Mouse (Mus musculus) testis, postnatal 10 days (tissue): Measurements from ENCODE around the gene Dcaf17.

ENCODE experiments used
- DNase-seq: peaks from one replicate; pipeline ENCODE4 v3.0.0; 2021; ENCODE audit warnings: low spot score

Dcaf17 gene

GRCm38 (mm10) chr2:71054716-71055115, 412 bp upstream of the Dcaf17 start:
- DNase-seq: no peak

GRCm38 (mm10) chr2:71056115-71056835, 1.1 kb downstream of the Dcaf17 start:
- no peak for DNase-seq

DNA sequence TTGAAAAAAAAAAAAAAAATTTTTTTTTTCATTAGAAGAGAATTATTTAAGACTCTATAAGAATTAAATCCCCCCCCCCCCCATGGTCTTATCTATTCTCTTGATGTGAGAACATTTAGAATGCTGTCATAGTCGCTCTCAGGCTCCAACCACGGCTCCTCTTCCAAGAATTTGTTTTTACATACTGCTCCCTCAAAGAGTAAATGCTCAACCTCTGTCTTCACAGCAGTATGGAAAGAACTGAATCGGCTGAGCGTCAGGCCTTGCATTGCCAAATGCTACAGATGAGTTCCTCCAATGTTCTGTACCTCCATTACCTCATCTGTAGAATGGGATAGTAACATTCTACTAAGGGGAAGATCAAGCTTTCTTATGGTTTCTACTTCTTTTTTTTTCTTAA, 16.5 kb downstream of the Dcaf17 start:
- DNase-seq: no peak

GRCm38 (mm10) chr2:71073330-71073729, 18.2 kb downstream of the Dcaf17 start:
- DNase-seq: no peak

DNA sequence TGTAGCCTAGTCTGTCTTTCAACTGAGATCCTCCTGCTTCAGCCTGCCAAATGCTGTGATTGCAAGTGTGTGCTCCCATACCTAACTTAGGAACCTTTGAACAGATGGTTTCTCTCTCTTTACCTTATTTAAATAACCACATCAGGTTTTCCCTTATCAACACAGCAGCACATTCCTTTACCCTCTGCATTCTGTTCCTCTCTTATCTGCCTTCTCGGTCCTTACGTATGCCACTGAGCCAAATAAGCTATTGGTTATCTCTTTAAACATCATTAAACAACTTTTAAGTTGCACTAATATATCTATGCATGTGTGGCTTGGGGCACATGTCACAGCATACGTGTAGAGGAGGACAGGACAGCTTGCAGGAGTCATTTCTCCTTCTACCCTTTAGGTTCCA, 18.7 kb downstream of the Dcaf17 start:
- no peak for DNase-seq

DNA sequence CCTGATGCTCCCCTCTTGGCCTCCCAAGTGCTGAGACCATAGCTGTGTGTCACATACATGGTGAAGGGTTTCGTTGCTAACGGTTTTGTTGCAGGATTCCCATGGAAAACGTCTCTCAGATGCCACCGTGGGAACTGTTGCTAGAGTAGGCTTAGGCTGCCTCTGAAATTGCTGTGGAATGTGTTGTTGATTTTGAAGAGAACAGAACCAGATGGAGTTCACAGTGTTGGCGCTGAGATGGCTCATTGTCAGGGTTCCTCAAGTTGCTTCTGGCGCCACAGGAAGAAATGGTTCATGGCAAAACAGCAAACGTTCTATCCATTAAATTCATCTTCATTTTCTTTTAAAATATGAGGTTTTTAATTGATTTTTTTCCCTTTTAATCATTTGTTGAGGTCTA, 27.3 kb downstream of the Dcaf17 start:
- no peak for DNase-seq

GRCm38 (mm10) chr2:71083454-71084193, 28.5 kb downstream of the Dcaf17 start:
- no peak for DNase-seq

DNA sequence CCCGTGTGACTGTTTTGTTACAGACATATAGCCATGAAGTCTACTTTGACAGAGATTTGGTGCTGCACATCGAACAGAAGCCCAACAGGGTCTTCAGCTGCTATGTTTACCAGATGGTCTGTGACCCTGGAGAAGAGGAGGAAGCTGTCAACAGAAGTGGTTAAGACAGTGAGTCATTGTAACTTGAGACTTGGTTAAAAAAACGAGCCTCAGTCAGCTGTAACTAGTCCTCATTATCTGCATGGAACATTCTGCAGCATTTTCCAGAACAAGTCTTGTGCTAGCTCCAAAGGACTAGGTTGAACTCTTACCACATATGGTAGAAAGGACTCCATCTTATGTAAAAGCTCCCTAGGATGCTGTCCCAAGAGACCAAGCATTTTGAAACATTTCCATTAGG, 34.6 kb downstream of the Dcaf17 start:
- DNase-seq: no peak

DNA sequence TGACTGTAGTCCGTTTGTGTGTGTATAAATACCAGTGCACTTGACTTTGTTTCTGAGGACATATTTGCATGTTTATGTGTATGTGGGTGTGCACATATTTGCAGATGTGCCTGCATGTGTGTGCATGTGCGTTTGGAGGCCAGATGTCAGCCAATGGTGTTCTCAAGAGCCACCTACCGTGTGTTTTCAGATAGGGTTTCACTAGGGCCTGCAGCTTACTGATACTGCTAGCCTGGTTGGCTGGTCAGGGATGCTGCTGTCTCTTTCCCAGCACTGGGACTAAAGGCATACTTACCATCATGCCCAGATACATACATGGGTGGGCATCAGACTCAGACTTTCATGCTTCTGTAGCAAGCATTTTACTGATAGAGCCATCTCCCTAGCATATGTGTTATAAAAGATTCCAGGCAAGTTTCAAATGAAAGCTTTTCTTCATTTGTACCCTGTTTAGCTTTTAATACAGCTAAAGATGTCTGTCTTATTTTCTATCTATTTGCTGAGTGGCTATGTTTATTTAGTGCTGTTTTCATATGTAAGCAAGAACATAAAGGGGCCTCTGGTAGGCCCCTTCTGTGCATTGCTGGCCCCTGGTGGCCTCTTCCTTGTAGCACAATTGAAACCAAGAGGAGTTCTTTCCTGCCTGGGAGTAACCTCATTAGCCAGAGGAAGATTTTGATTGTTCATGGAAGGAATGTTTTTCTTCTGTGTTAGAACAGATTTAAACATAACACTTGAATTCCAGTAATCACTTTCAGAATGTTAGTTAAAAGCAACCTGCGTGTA, 35.7 kb downstream of the Dcaf17 start:
- no peak for DNase-seq

GRCm38 (mm10) chr2:71096170-71096569, 41.0 kb downstream of the Dcaf17 start:
- no peak for DNase-seq

DNA sequence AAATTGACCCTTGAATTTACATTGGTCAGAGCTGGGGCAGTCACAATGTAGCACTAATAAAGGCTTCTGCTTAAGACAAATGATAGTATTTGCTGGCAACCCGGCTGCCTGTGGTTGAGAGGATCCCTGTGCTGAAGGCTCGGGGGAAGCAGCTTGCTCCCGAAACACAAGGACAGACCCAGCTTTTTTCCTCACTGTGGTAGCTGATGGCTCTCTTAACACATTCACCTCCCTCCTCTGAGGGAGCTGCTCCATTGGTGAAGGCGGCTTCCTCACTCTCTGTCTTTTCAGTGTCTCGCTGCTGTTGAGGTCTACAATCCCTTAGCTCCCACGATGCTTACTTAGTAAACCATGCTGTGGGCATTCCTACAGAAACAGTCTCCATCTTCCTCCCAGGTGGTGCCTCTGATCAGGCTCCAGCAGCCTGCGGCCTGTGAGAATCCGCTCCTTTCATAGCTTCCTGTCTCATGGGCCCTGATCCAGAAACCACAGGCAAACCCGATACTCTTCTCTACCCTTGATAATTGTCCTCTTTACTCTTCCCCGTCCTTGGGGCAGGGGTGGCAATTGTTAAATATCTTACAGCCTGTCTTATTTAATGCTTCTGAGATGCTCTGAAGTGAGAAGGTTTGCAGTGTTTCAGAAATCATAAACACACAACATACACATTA, 47.6 kb downstream of the Dcaf17 start:
- DNase-seq: no peak

GRCm38 (mm10) chr2:71103292-71103680, 48.2 kb downstream of the Dcaf17 start:
- DNase-seq: no peak

GRCm38 (mm10) chr2:71104696-71105095, 49.6 kb downstream of the Dcaf17 start:
- no peak for DNase-seq

DNA sequence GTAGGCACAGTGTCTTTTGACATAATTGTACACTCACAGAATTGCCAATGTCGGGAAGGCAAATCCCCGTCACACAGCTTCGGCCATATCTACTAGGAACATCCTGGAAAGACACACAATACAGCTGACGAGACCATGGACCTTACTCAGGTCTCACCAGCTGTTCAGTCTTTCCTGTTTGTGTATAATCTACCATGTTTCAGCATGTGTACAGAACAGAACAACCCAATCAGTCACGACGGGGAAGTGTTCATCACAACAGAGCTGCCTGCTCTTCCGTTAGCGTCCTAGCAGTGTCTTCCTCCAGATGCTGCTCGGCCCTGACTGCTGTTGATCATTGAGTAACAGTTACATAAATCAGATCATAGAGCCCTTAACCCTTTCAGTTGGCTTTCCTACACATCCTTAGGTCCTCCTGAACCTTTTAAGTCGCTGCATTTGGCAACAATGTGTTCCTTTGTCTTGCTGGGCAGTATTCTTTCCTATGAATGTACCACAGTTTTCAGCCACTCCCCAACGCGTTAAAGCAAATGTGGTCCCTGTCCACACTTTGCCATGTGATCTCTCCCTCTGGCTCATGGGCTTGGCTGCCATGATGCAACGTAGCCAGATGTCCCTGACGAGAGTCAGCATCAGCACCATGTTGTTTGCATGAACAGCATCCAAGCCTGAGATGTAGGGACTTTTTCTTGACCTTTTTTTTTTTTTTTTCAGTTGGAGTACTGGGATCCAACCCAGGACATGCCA, 50.5 kb downstream of the Dcaf17 start:
- no peak for DNase-seq

- no peak for DNase-seq
These were observed 52.1 kb downstream of the Dcaf17 start for GRCm38 (mm10) chr2:71107225-71107624.

DNA sequence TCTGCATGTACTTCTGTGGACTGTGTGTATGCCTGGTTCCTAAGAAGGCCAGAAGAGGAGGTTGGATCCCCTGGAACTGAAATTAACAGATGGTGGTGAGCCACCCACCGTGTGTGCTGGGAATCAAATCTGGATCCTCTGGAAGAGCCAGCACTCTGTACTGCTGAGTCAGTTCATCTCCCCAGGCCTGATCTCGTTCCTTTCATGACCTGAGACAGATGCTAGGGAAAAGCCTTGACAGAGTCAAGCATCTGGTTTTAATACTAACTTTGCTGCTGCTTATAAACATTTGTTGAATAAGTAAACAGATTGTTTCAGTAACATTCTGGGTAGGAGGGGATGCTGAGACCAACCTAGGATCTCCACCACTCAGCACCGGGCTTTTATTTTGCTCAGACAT, 53.4 kb downstream of the Dcaf17 start:
- no peak for DNase-seq

GRCm38 (mm10) chr2:71113489-71114171, 58.5 kb downstream of the Dcaf17 start:
- no peak for DNase-seq

- DNase-seq: no peak
These were observed 61.0 kb downstream of the Dcaf17 start for GRCm38 (mm10) chr2:71116151-71116550.

- DNase-seq: peak; percentile 62
These were observed 62.9 kb downstream of the Dcaf17 start, which contains the start of gene Cybrd1 for GRCm38 (mm10) chr2:71117797-71118708. Cybrd1 (plus strand) TSS chr2:71117923.

DNA sequence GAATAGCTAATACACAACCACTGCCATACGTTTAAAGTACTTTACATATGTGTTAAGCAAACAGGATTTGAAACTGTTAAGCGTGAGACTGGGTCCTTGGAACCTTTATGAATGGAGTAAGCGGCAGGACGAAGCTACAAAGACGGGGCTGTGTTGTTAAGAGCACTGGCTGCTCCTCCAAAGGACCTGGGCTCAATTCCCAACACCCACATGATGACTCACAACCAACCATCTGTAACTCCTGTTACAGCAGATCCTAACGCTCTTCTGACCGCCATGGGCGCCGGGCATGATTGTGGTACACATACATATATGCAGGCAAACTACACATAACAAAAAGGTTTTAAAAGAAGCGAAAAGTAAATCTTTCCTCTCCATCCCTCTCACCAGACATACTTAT, 65.7 kb downstream of the Dcaf17 start:
- DNase-seq: no peak
